Mouse (Mus musculus) limb, embryonic 10.5 days (tissue): Measurements from ENCODE around the gene Mthfd2. TPM values are rescaled to one million over a fixed set of nuclear protein-coding genes. Genes with fewer than 3 reads are reported as not detected.
"Not testable (repeated sequence)": the region's sequence is repeated elsewhere in the genome, so short reads cannot be mapped to it uniquely, and the experiment has no call there.

Source experiments
- DNase-seq: peaks from one replicate; pipeline ENCODE4 v3.0.0-alpha.2; 2017; ENCODE audit warnings: low spot score
- H3K27ac ChIP-seq: fragments of 300-500 bp; sonication (generic); 2 replicates; pipeline ENCODE4 v1.5.1; 2016; ENCODE audit warnings: mild to moderate bottlenecking
- H3K27me3 ChIP-seq: fragments of 300-500 bp; sonication (generic); 2 replicates; pipeline ENCODE4 v1.6.1; 2016; ENCODE audit warnings: low read depth, mild to moderate bottlenecking; ENCODE audit not compliant: poor library complexity, severe bottlenecking
- H3K36me3 ChIP-seq: fragments of 300-500 bp; sonication (generic); 2 replicates; pipeline ENCODE4 v1.6.1; 2016; ENCODE audit warnings: mild to moderate bottlenecking, moderate library complexity
- H3K4me1 ChIP-seq: fragments of 300-500 bp; sonication (generic); 2 replicates; pipeline ENCODE4 v1.6.1; 2016
- H3K4me3 ChIP-seq: fragments of 300-500 bp; sonication (generic); 2 replicates; pipeline ENCODE4 v1.5.1; 2016; ENCODE audit warnings: mild to moderate bottlenecking, moderate library complexity
- H3K9me3 ChIP-seq: fragments of 300-500 bp; sonication (generic); replicated peaks from 2 replicates; pipeline ENCODE4 v1.6.1; 2016; ENCODE audit warnings: mild to moderate bottlenecking
- WGBS: fragments of 180-500 bp; shearing (Covaris S2); methylation state at CpG from one replicate; pipeline ENCODE4 v1.1.7; 2016; 5-methylcytosine and 5-hydroxymethylcytosine counted together
- polyA plus RNA-seq: library from polyadenylated mRNA; unstranded; fragments of >200 nt; fragmentation: Nextera tagmentation; extraction: Ambion mirVana; gene quantifications from 2 replicates; pipeline ENCODE4 v1.2.1, GENCODE M21; 2016

The Mthfd2 gene
- polyA plus RNA-seq, 1 experiment from 2014 or later: 64.9 TPM

- Histone ChIP-seq H3K27ac (peak overlapping the region; percentile 36; the same call in 1 of the 2 replicates), H3K9me3 (no peaks in the 10 kb centered on the region), H3K36me3 (peaks cover 57% of the 10 kb centered on the region), H3K4me3 (no peak overlapping the region), H3K4me1 (peaks cover 25% of the 10 kb centered on the region), H3K27me3 (no peaks in the 10 kb centered on the region)
- no peak for DNase-seq
- WGBS: 84% methylated on average over 7 of the region's 7 CpGs
Observed at GRCm38 (mm10) chr6:83351490-83352160, 25.9 kb upstream of the Mthfd2 start.

DNA sequence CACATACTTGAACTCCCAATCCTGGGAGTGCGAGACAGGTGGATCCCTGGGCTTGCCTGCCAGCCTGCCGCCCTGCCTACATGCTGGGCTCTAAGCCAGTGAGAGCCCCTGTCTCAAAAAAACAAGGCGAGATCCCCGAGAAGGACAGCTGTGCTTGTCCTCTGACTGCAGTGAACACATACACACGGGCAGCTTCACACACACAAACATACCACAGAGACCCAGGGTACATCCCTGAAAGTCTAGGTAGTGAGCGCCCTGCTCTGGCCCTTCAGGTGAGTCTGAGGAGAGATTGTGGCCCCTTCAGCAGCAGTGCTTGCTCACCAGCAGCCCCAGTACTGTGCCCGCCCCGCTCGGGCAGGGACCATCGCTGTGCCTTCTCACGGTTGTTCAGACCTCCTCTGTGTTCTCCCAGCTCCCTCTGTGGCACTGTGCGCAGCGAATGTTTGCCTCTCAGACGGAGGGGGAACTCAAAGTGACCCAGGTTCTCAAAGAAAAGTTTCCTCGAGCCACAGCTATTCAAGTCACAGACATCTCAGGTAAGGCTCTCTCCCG lies 25.2 kb upstream of the Mthfd2 start:
- Histone ChIP-seq H3K36me3 (peaks cover 51% of the 10 kb centered on the region), H3K27me3 (no peaks in the 10 kb centered on the region), H3K4me3 (no peak overlapping the region), H3K9me3 (no peaks in the 10 kb centered on the region), H3K4me1 (peaks cover 25% of the 10 kb centered on the region), H3K27ac (peak overlapping the region; percentile 36; the same call in 1 of the 2 replicates)
- DNase-seq: no peak
- 91% methylated on average over 16 of the region's 16 CpGs for WGBS

- H3K4me3 ChIP-seq: peak overlapping the region; percentile 86
- no peak for DNase-seq
- WGBS: 86% methylated on average over 7 of the region's 7 CpGs
- no peaks in the 10 kb centered on the region for H3K27me3 ChIP-seq
- H3K4me1 ChIP-seq: peaks cover 25% of the 10 kb centered on the region
- no peaks in the 10 kb centered on the region for H3K9me3 ChIP-seq
- peaks cover 45% of the 10 kb centered on the region for H3K36me3 ChIP-seq
- H3K27ac ChIP-seq: peak overlapping the region; percentile 92
Observed at GRCm38 (mm10) chr6:83350172-83350571, 24.5 kb upstream of the Mthfd2 start.

- WGBS: 1% methylated on average over 53 of the region's 53 CpGs
- peak overlapping the region; percentile 92 for H3K27ac ChIP-seq
- DNase-seq: peak; percentile 97
- H3K4me1 ChIP-seq: peaks cover 25% of the 10 kb centered on the region
- peaks cover 39% of the 10 kb centered on the region for H3K36me3 ChIP-seq
- H3K4me3 ChIP-seq: peak overlapping the region; percentile 86
- no peaks in the 10 kb centered on the region for H3K27me3 ChIP-seq
- no peaks in the 10 kb centered on the region for H3K9me3 ChIP-seq
Observed at GRCm38 (mm10) chr6:83349274-83349958, 23.7 kb upstream of the Mthfd2 start.

DNA sequence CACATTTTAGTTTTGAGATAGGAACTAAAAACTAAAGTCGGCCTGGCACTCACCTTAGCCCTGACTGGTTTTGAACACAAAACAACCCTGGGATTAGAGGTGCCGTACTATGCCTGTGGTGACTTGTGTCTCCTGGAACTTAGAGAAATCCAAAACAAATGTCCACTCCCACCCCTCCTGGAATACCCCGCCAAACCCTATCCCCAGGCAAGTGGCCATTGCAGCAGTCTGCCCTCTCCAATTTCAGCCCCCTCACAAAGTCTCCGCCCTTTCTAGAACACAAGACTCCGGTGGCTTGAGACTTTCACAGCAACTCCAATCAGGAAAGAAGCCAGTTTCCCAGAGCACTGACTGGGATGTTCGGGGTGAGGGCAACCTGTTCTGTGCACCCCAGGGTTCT lies 23.2 kb upstream of the Mthfd2 start, which contains the start of gene Bola3:
TSS of gene Bola3 (plus strand) at position 275 of the 400 bp plus-strand sequence.
- Histone ChIP-seq H3K36me3 (peaks cover 37% of the 10 kb centered on the region), H3K27ac (peak within 1 kb of the TSS; percentile 92), H3K4me1 (peaks cover 25% of the 10 kb centered on the region), H3K9me3 (no peaks in the 10 kb centered on the region), H3K27me3 (no peaks in the 10 kb centered on the region), H3K4me3 (peak within 1 kb of the TSS; percentile 86)
- WGBS: 33% methylated on average over 6 of the region's 6 CpGs
- no peak for DNase-seq

GRCm38 (mm10) chr6:83347916-83348315 lies 22.2 kb upstream of the Mthfd2 start:
- Histone ChIP-seq H3K27ac (no peak overlapping the region), H3K4me3 (no peak overlapping the region), H3K4me1 (peaks cover 25% of the 10 kb centered on the region), H3K27me3 (no peaks in the 10 kb centered on the region), H3K9me3 (no peaks in the 10 kb centered on the region), H3K36me3 (peaks cover 34% of the 10 kb centered on the region)
- DNase-seq: no peak
- WGBS: 89% methylated on average over 3 of the region's 3 CpGs

- DNase-seq, H3K27ac ChIP-seq, H3K4me3 ChIP-seq, H3K27me3 ChIP-seq, H3K9me3 ChIP-seq: not testable (repeated sequence)
- WGBS: 95% methylated on average over 8 of the region's 8 CpGs
- H3K36me3 ChIP-seq: peaks cover 43% of the 10 kb centered on the region
- H3K4me1 ChIP-seq: peaks cover 18% of the 10 kb centered on the region
Observed at GRCm38 (mm10) chr6:83345285-83345684, 19.6 kb upstream of the Mthfd2 start.

DNA sequence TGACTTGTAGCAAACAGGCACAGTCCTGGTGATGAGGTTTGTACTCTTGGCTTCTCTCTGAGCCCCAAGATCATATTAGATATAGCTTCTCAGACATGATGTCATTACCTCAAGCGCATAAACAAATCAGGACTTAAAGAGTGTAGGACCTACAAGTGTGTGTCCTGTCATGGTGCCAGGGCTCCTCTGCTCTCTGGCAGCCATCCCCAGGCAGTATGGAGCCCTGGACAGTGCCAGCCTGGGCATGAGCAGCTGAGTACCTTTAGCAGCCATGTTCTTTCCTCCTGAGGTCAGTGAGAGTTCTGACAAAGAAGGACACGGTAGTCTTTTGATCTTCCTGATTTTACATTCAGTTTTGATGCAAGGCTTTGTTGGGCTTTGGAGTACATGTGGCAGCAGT lies 17.2 kb upstream of the Mthfd2 start:
- no peaks in the 10 kb centered on the region for H3K4me1 ChIP-seq
- H3K36me3 ChIP-seq: peaks cover 66% of the 10 kb centered on the region
- no peaks in the 10 kb centered on the region for H3K9me3 ChIP-seq
- H3K4me3 ChIP-seq: no peak overlapping the region
- no peak for DNase-seq
- no peak overlapping the region for H3K27ac ChIP-seq
- H3K27me3 ChIP-seq: no peaks in the 10 kb centered on the region
- 93% methylated on average over 2 of the region's 2 CpGs for WGBS

DNA sequence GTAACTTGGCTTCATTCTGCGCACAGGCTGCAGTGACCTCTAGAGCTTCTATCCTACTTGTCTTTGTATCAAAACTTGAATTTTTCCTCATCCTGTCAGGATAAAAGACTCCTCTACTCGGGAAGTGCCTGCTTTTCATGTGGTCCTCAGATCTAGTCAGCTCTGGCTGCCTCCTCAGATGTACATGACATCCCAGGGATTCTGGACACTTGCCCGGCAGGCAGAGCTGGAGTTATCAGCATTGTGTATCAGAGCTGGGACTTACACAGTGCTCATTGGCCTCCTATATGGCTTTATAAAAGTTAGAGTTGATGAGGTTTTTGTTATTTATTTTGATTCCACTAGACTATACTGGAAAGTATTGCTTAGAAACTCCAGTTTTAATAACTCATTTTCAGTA lies 15.7 kb upstream of the Mthfd2 start:
- Histone ChIP-seq H3K4me3 (no peak overlapping the region), H3K27ac (no peak overlapping the region), H3K9me3 (no peaks in the 10 kb centered on the region), H3K4me1 (no peaks in the 10 kb centered on the region), H3K36me3 (peaks cover 77% of the 10 kb centered on the region), H3K27me3 (no peaks in the 10 kb centered on the region)
- WGBS: 94% methylated on average over 3 of the region's 3 CpGs
- DNase-seq: no peak

DNA sequence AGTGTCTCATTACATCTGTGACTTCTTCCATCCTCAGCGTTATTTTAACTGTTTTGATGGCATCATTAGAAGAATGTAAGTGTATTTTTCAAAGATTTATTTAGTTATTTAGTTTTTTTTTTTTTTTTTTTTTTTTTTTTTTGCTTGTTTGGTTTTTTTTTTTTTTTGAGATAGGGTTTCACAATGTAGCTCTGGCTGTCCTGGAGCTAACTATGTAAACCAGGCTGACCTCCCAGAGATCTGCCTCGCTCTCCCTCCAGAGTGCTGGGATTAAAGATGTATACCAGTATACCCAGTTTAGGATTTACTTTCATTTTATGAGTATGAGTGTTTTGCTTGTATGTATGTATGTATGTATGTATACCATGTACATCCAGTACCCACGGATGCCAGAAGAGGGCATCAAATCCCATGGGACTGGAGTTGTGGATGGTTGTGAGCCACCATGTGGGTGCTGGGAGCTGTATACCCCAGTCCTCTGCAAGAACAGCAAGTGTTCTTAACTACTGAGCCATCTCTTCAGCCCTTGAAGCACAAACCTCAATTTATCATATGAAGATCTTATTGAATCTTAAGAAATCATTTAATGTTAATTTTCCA lies 2.0 kb upstream of the Mthfd2 start:
- Histone ChIP-seq H3K27ac (no peak overlapping the region), H3K9me3 (no peaks in the 10 kb centered on the region), H3K4me3 (no peak overlapping the region), H3K4me1 (peaks cover 18% of the 10 kb centered on the region), H3K36me3 (peaks cover 46% of the 10 kb centered on the region), H3K27me3 (no peaks in the 10 kb centered on the region)
- no peak for DNase-seq
- 90% methylated on average over 3 of the region's 3 CpGs for WGBS

GRCm38 (mm10) chr6:83326761-83327160 lies 1.1 kb upstream of the Mthfd2 start:
- Histone ChIP-seq H3K9me3 (no peaks in the 10 kb centered on the region), H3K27ac (no peak overlapping the region), H3K4me3 (peak overlapping the region; percentile 99), H3K27me3 (no peaks in the 10 kb centered on the region), H3K4me1 (peaks cover 18% of the 10 kb centered on the region), H3K36me3 (peaks cover 37% of the 10 kb centered on the region)
- WGBS: 76% methylated on average over 6 of the region's 6 CpGs
- no peak for DNase-seq

- WGBS: 8% methylated on average over 6 of the region's 6 CpGs
- peaks cover 33% of the 10 kb centered on the region for H3K36me3 ChIP-seq
- no peak for DNase-seq
- peak overlapping the region; percentile 97 for H3K27ac ChIP-seq
- peaks cover 18% of the 10 kb centered on the region for H3K4me1 ChIP-seq
- H3K9me3 ChIP-seq: no peaks in the 10 kb centered on the region
- H3K27me3 ChIP-seq: no peaks in the 10 kb centered on the region
- H3K4me3 ChIP-seq: peak overlapping the region; percentile 99
Observed at GRCm38 (mm10) chr6:83326394-83326736, 657 bp upstream of the Mthfd2 start.
